Mouse (Mus musculus) neural tube, embryonic 13.5 days (tissue): Measurements from ENCODE around the gene Flnb. TPM values are rescaled to one million over a fixed set of nuclear protein-coding genes. Genes with fewer than 3 reads are reported as not detected.
A peak's percentile ranks its signal among the peaks of the same experiment; 100 is the strongest.

Source experiments
- ATAC-seq: fragments of 200-750 bp; cut with Nextera tagmentation; 2 replicates; pipeline ENCODE4 v1.8.0; 2017; ENCODE audit warnings: low read depth, mild to moderate bottlenecking, moderate TSS enrichment, moderate library complexity
- H3K27ac ChIP-seq: fragments of 300-500 bp; sonication (generic); replicated peaks from 2 replicates; pipeline ENCODE4 v1.5.1; 2015; ENCODE audit warnings: moderate library complexity, mild to moderate bottlenecking, inconsistent platforms
- H3K27me3 ChIP-seq: fragments of 300-500 bp; sonication (generic); 2 replicates; pipeline ENCODE4 v1.6.1; 2015; ENCODE audit warnings: mild to moderate bottlenecking, inconsistent platforms
- H3K36me3 ChIP-seq: fragments of 300-500 bp; sonication (generic); 2 replicates; pipeline ENCODE4 v1.6.1; 2015; ENCODE audit warnings: mild to moderate bottlenecking, inconsistent platforms
- H3K4me1 ChIP-seq: fragments of 300-500 bp; sonication (generic); replicated peaks from 2 replicates; pipeline ENCODE4 v1.6.1; 2015; ENCODE audit warnings: inconsistent platforms
- H3K4me2 ChIP-seq: fragments of 300-500 bp; sonication (generic); 2 replicates; pipeline ENCODE4 v1.6.1; 2015; ENCODE audit warnings: inconsistent platforms, mild to moderate bottlenecking, moderate library complexity
- H3K4me3 ChIP-seq: fragments of 300-500 bp; sonication (generic); 2 replicates; pipeline ENCODE4 v1.5.1; 2015; ENCODE audit warnings: mild to moderate bottlenecking, inconsistent platforms
- H3K9ac ChIP-seq: fragments of 300-500 bp; sonication (generic); 2 replicates; pipeline ENCODE4 v1.6.1; 2015; ENCODE audit warnings: moderate library complexity, mild to moderate bottlenecking, inconsistent platforms
- H3K9me3 ChIP-seq: fragments of 300-500 bp; sonication (generic); 2 replicates; pipeline ENCODE4 v1.6.1; 2016; ENCODE audit warnings: inconsistent platforms
- WGBS: fragments of 180-500 bp; shearing (Covaris S2); methylation state at CpG from one replicate; pipeline ENCODE4 v1.1.7; 2015; 5-methylcytosine and 5-hydroxymethylcytosine counted together
- polyA plus RNA-seq: library from polyadenylated mRNA; unstranded; fragments of >200 nt; fragmentation: Nextera tagmentation; extraction: Ambion mirVana; gene quantifications from 2 replicates; pipeline ENCODE4 v1.2.1, GENCODE M21; 2015

Gene Flnb
- polyA plus RNA-seq, 1 experiment from 2014 or later: 8.2 TPM

GRCm38 (mm10) chr14:7992158-7992557 lies 174.4 kb downstream of the Flnb start:
- 77% methylated on average over 6 of the region's 6 CpGs for WGBS
- no peak overlapping the region for H3K4me3 ChIP-seq

GRCm38 (mm10) chr14:7994271-7994767 lies 176.6 kb downstream of the Flnb start, which contains the start of gene Dnase1l3:
Gene Dnase1l3 (minus strand): TSS chr14:7994573.
- WGBS: 78% methylated on average over 8 of the region's 8 CpGs
- Histone ChIP-seq H3K27me3 (peaks cover 13% of the 10 kb centered on the region), H3K36me3 (no peaks in the 10 kb centered on the region), H3K9me3 (no peaks in the 10 kb centered on the region), H3K4me2 (no peak within 1 kb of the TSS), H3K4me1 (no peaks in the 10 kb centered on the region; the same call in 1 of the 2 replicates), H3K9ac (no peak within 1 kb of the TSS), H3K4me3 (no peak within 1 kb of the TSS), H3K27ac (no peak within 1 kb of the TSS)
- no peak for ATAC-seq

More at GRCm38 (mm10) chr14:7992158-7992557, 174.4 kb downstream of the Flnb start:
- no peak overlapping the region for H3K9ac ChIP-seq
- H3K27ac ChIP-seq: no peak overlapping the region
- no peaks in the 10 kb centered on the region for H3K36me3 ChIP-seq
- no peaks in the 10 kb centered on the region; the same call in 1 of the 2 replicates for H3K4me1 ChIP-seq
- H3K27me3 ChIP-seq: 0 out of 2 replicates have a peak, but pooled peaks cover 3% of the 10 kb centered on the region
- no peak overlapping the region for H3K4me2 ChIP-seq
- no peaks in the 10 kb centered on the region for H3K9me3 ChIP-seq
- ATAC-seq: no peak

- no peaks in the 10 kb centered on the region for H3K36me3 ChIP-seq
- H3K27me3 ChIP-seq: peaks cover 41% of the 10 kb centered on the region
- 0 out of 2 replicates have a peak overlapping the region, but pooled peaks have one; percentile 16 for H3K4me3 ChIP-seq
- peaks cover 4% of the 10 kb centered on the region for H3K4me1 ChIP-seq
- no peak overlapping the region for H3K27ac ChIP-seq
- peak overlapping the region; percentile 50 for H3K4me2 ChIP-seq
- no peaks in the 10 kb centered on the region for H3K9me3 ChIP-seq
- ATAC-seq: peak; percentile 70
- H3K9ac ChIP-seq: peak overlapping the region; percentile 61
- WGBS: 3% methylated on average over 15 of the region's 15 CpGs
Observed at GRCm38 (mm10) chr14:7997255-7997696, 179.5 kb downstream of the Flnb start.

- H3K4me3 ChIP-seq: no peak overlapping the region
- WGBS: 84% methylated on average over 3 of the region's 3 CpGs
- peaks cover 14% of the 10 kb centered on the region for H3K4me1 ChIP-seq
- H3K4me2 ChIP-seq: no peak overlapping the region
- no peaks in the 10 kb centered on the region for H3K9me3 ChIP-seq
- H3K36me3 ChIP-seq: no peaks in the 10 kb centered on the region
- no peak overlapping the region for H3K27ac ChIP-seq
- peaks cover 41% of the 10 kb centered on the region for H3K27me3 ChIP-seq
- no peak for ATAC-seq
- H3K9ac ChIP-seq: no peak overlapping the region
Observed at GRCm38 (mm10) chr14:7999030-7999429, 181.3 kb downstream of the Flnb start.

GRCm38 (mm10) chr14:7999435-7999834 lies 181.7 kb downstream of the Flnb start:
- Histone ChIP-seq H3K4me3 (no peak overlapping the region), H3K9ac (no peak overlapping the region), H3K4me2 (no peak overlapping the region), H3K4me1 (peaks cover 18% of the 10 kb centered on the region), H3K27me3 (peaks cover 41% of the 10 kb centered on the region), H3K27ac (no peak overlapping the region), H3K36me3 (no peaks in the 10 kb centered on the region), H3K9me3 (no peaks in the 10 kb centered on the region)
- ATAC-seq: no peak
- WGBS: 83% methylated on average over 5 of the region's 5 CpGs

- no peak overlapping the region for H3K27ac ChIP-seq
- no peak overlapping the region for H3K4me3 ChIP-seq
- peaks cover 21% of the 10 kb centered on the region for H3K4me1 ChIP-seq
- WGBS: 85% methylated on average over 5 of the region's 5 CpGs
- H3K9ac ChIP-seq: no peak overlapping the region
- no peak for ATAC-seq
- no peaks in the 10 kb centered on the region for H3K36me3 ChIP-seq
- H3K27me3 ChIP-seq: peaks cover 41% of the 10 kb centered on the region
- H3K4me2 ChIP-seq: no peak overlapping the region
- H3K9me3 ChIP-seq: no peaks in the 10 kb centered on the region
Observed at GRCm38 (mm10) chr14:8000247-8000646, 182.5 kb downstream of the Flnb start.

Other genes with a start within 250 kb of the Flnb start
- 4.2 and 4.4 TPM in 2 replicates for gene Gm3558, start 249.4 kb upstream of the Flnb start, polyA plus RNA-seq
- not detected in 2 replicates for gene Gm10338, start 222.4 kb upstream of the Flnb start, polyA plus RNA-seq
- not detected in 2 replicates for gene Gm10128, start 174.0 kb upstream of the Flnb start, polyA plus RNA-seq
- not detected in 2 replicates for gene Gm26661, start 26.4 kb upstream of the Flnb start, polyA plus RNA-seq
- gene Gm45521, start 139.3 kb downstream of the Flnb start, polyA plus RNA-seq: 0.31 TPM in 1 of 2 replicates, not detected in the other
- 0.06 and 0.12 TPM in 2 replicates for gene Dnase1l3, start 176.6 kb downstream of the Flnb start, polyA plus RNA-seq
- 26.5 and 28.1 TPM in 2 replicates for gene Abhd6, start 184.9 kb downstream of the Flnb start, polyA plus RNA-seq